Mouse (Mus musculus): ENCODE data around the gene Ssxb3. TPM values are rescaled to one million over a fixed set of nuclear protein-coding genes. Genes with fewer than 3 reads are reported as not detected.

Ssxb3 gene
- not detected for polyA plus RNA-seq (2014; fragmentation: Illumina TruSeq; extraction: RNeasy Lipid Tissue Mini Kit (QIAGEN cat#74804))

DNA sequence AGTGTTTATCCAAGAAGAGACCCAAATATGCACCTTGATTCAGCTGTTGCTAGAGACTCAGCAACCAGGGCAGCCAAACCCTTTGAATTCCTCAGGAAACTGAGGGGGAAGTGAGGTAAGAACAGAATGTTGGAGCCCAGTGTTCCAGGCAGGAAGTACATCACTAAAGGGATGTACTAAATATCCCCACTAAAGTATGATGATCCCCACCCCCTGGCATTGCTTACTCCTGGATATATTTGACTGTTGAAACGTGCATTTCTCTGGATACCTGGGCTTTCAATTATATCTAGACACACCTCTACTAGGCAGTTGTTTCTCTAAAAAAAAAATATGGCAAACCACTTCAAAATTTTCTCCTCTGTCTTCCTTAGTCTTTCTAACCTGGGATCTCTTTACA, at the start of gene Ssxb3:
Gene Ssxb3, minus strand, starts transcription at position 101 of the 400 bp plus-strand sequence.

DNA sequence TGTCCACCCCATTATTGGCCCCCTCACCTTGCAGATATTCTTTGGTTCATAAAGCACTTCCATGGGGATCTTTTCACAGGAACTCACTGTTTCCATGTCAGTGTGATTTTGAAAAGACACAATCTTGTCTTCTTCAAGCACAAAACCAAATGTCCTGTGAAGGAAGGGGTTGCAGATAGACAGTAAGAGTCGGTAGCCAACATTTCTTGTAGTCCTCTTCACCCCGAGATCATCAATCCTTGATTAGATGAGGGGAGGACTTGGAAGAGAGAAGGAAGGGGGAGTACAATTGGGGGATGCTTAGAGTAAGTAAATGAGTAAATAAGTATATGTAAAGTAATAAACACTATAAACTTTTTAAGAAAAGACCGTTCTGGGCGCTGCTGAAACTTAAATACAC, 43.5 kb downstream of the Ssxb3 start, which contains the start of gene Ssxb6:
Gene Ssxb6, minus strand, starts transcription at position 101 of the 400 bp plus-strand sequence.

Other genes with a start within 250 kb of the Ssxb3 start
- gene Ssxb9, start 224.8 kb downstream of the Ssxb3 start, polyA plus RNA-seq (2014; fragmentation: Illumina TruSeq; extraction: RNeasy Lipid Tissue Mini Kit (QIAGEN cat#74804)): not detected
- not detected for gene Ssxb1, start 178.5 kb downstream of the Ssxb3 start, polyA plus RNA-seq (2014; fragmentation: Illumina TruSeq; extraction: RNeasy Lipid Tissue Mini Kit (QIAGEN cat#74804))
- gene Ssxb2, start 130.1 kb downstream of the Ssxb3 start, polyA plus RNA-seq (2014; fragmentation: Illumina TruSeq; extraction: RNeasy Lipid Tissue Mini Kit (QIAGEN cat#74804)): not detected
- gene Gm14459, start 66.9 kb downstream of the Ssxb3 start, polyA plus RNA-seq (2014; fragmentation: Illumina TruSeq; extraction: RNeasy Lipid Tissue Mini Kit (QIAGEN cat#74804)): not detected
- not detected for gene Ssxb6, start 43.6 kb downstream of the Ssxb3 start, polyA plus RNA-seq (2014; fragmentation: Illumina TruSeq; extraction: RNeasy Lipid Tissue Mini Kit (QIAGEN cat#74804))
- not detected for gene Ssxb8, start 99.0 kb upstream of the Ssxb3 start, polyA plus RNA-seq (2014; fragmentation: Illumina TruSeq; extraction: RNeasy Lipid Tissue Mini Kit (QIAGEN cat#74804))
- gene Ssx9, start 156.6 kb upstream of the Ssxb3 start, polyA plus RNA-seq (2014; fragmentation: Illumina TruSeq; extraction: RNeasy Lipid Tissue Mini Kit (QIAGEN cat#74804)): not detected
- not detected for gene Ssxb5, start 211.9 kb upstream of the Ssxb3 start, polyA plus RNA-seq (2014; fragmentation: Illumina TruSeq; extraction: RNeasy Lipid Tissue Mini Kit (QIAGEN cat#74804))